Mouse (Mus musculus) heart, embryonic 12.5 days (tissue): ENCODE measurements around the gene Kremen1. TPM values are rescaled to one million over a fixed set of nuclear protein-coding genes. Genes with fewer than 3 reads are reported as not detected.
A peak's percentile ranks its signal among the peaks of the same experiment; 100 is the strongest.

ENCODE experiments used
- ATAC-seq: fragments of 200-750 bp; cut with Nextera tagmentation; 2 replicates; pipeline ENCODE4 v1.8.0; 2017; ENCODE audit warnings: moderate TSS enrichment, moderate library complexity; ENCODE audit not compliant: insufficient number of reproducible peaks, low FRiP score
- H3K27ac ChIP-seq: fragments of 300-500 bp; sonication (generic); 2 replicates; pipeline ENCODE4 v1.5.1; 2016; ENCODE audit warnings: mild to moderate bottlenecking, moderate library complexity; ENCODE audit not compliant: poor library complexity, severe bottlenecking
- H3K27me3 ChIP-seq: fragments of 300-500 bp; sonication (generic); replicated peaks from 2 replicates; pipeline ENCODE4 v1.6.1; 2016; ENCODE audit warnings: mild to moderate bottlenecking, moderate library complexity
- H3K36me3 ChIP-seq: fragments of 300-500 bp; sonication (generic); 2 replicates; pipeline ENCODE4 v1.6.1; 2016; ENCODE audit warnings: mild to moderate bottlenecking, moderate library complexity
- H3K4me1 ChIP-seq: fragments of 300-500 bp; sonication (generic); replicated peaks from 2 replicates; pipeline ENCODE4 v1.6.1; 2016; ENCODE audit warnings: mild to moderate bottlenecking
- H3K4me2 ChIP-seq: fragments of 300-500 bp; sonication (generic); 2 replicates; pipeline ENCODE4 v1.6.1; 2016; ENCODE audit warnings: mild to moderate bottlenecking, moderate library complexity
- H3K4me3 ChIP-seq: fragments of 300-500 bp; sonication (generic); 2 replicates; pipeline ENCODE4 v1.5.1; 2016; ENCODE audit warnings: mild to moderate bottlenecking
- H3K9ac ChIP-seq: fragments of 300-500 bp; sonication (generic); 2 replicates; pipeline ENCODE4 v1.6.1; 2016; ENCODE audit warnings: mild to moderate bottlenecking, moderate library complexity
- H3K9me3 ChIP-seq: fragments of 300-500 bp; sonication (generic); replicated peaks from 2 replicates; pipeline ENCODE4 v1.6.1; 2016; ENCODE audit warnings: mild to moderate bottlenecking, moderate library complexity
- WGBS: fragments of 180-500 bp; shearing (Covaris S2); methylation state at CpG from one replicate; pipeline ENCODE4 v1.1.7; 2016; 5-methylcytosine and 5-hydroxymethylcytosine counted together
- polyA plus RNA-seq: library from polyadenylated mRNA; unstranded; fragments of >200 nt; fragmentation: Nextera tagmentation; extraction: Ambion mirVana; gene quantifications from 2 replicates; pipeline ENCODE4 v1.2.1, GENCODE M21; 2016

Gene Kremen1
- polyA plus RNA-seq, 1 experiment from 2014 or later = 40.1 TPM

DNA sequence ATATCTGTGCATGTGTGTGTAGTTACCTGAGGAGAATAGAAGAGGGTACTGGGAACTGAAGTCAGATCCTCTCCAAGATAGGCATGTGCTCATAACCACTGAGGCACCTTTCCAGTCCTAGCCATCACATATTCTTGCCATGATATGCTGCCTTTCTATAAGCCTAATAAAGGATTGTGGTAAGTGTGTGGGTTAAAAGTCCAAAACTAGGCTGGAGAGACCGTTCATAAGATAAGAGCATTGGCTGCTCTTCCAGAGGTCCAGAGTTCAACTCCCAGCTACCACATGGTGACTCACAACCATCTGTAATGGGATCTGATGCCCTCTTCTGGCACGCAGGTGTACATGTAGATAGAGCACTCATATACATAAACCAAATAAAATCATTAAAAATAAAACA is 22.6 kb upstream of the Kremen1 start:
- H3K4me3 ChIP-seq = no peak overlapping the region
- no peak overlapping the region for H3K9ac ChIP-seq
- no peaks in the 10 kb centered on the region for H3K9me3 ChIP-seq
- ATAC-seq = no peak
- peaks cover 63% of the 10 kb centered on the region for H3K36me3 ChIP-seq
- WGBS = 88% methylated on average over 2 of the region's 2 CpGs
- H3K27me3 ChIP-seq = no peaks in the 10 kb centered on the region
- H3K27ac ChIP-seq = no peak overlapping the region
- no peaks in the 10 kb centered on the region for H3K4me1 ChIP-seq
- no peak overlapping the region for H3K4me2 ChIP-seq

- H3K4me1 ChIP-seq = no peaks in the 10 kb centered on the region
- H3K4me2 ChIP-seq = no peak overlapping the region
- H3K9ac ChIP-seq = no peak overlapping the region
- H3K4me3 ChIP-seq = no peak overlapping the region
- no peaks in the 10 kb centered on the region for H3K9me3 ChIP-seq
- peaks cover 48% of the 10 kb centered on the region for H3K36me3 ChIP-seq
- H3K27ac ChIP-seq = no peak overlapping the region
- ATAC-seq = no peak
- no peaks in the 10 kb centered on the region for H3K27me3 ChIP-seq
- 94% methylated on average over 7 of the region's 7 CpGs for WGBS
Observed at GRCm38 (mm10) chr11:5280932-5281331, 19.6 kb upstream of the Kremen1 start.

DNA sequence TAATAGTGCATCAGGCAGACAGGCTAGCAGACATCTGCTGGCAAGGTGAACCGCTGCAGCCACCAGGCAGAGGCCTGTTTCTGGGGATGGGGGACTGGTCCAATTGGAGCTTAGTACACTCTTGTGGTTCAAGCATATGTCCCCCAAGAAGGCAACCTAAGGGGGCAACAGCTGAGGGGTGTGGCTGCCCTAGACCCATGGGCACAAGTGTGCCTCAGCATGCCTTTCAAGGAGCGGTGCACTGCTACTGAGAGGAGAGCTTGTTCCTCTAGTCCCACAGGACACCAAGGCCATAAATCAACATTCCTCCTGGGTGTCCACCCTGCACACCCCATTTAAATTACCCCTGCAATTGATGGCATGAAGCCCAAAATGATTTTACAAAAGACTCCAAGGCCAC is 17.1 kb upstream of the Kremen1 start:
- no peak overlapping the region for H3K9ac ChIP-seq
- no peak overlapping the region for H3K4me3 ChIP-seq
- no peaks in the 10 kb centered on the region for H3K27me3 ChIP-seq
- H3K36me3 ChIP-seq = peaks cover 33% of the 10 kb centered on the region
- WGBS = 90% methylated on average over 2 of the region's 2 CpGs
- H3K27ac ChIP-seq = no peak overlapping the region
- no peaks in the 10 kb centered on the region for H3K9me3 ChIP-seq
- no peak overlapping the region for H3K4me2 ChIP-seq
- no peaks in the 10 kb centered on the region for H3K4me1 ChIP-seq
- no peak for ATAC-seq

DNA sequence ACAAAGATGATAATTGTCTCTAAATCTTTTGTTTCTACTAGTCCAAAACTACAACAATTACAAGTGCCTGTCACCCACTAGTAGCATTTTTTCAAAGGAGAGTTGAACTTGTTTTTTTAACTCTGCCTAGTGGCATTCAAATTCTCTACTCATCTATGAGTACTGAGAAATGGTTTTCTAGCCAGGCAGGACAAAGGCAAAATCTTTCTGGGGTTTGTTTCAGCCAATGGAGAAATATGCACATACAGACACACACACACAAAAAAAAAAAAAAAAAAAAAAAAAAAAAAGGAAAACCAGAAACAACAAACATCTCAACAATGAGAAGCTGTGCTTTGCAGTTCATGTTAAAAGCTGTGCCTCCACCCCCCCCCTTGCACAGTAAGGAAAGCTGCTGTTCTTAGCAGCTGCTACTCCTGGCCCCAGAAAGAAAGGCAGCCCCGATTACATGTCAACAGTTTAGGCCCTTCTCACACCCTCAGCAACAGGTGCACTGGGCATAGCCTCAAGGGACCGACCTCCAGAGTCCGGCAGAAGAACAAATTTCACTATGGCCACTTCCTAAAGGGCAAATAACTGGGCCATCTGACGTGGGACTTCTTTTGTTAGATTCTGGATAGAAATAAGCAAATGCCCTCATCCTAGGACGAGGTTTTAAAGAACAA is 16.1 kb upstream of the Kremen1 start:
- H3K36me3 ChIP-seq = peaks cover 23% of the 10 kb centered on the region
- no peak overlapping the region for H3K4me3 ChIP-seq
- H3K4me1 ChIP-seq = peaks cover 4% of the 10 kb centered on the region
- ATAC-seq = no peak
- no peaks in the 10 kb centered on the region for H3K27me3 ChIP-seq
- H3K9ac ChIP-seq = no peak overlapping the region
- no peak overlapping the region for H3K27ac ChIP-seq
- no peak overlapping the region for H3K4me2 ChIP-seq
- 71% methylated on average over 5 of the region's 5 CpGs for WGBS
- no peaks in the 10 kb centered on the region for H3K9me3 ChIP-seq

DNA sequence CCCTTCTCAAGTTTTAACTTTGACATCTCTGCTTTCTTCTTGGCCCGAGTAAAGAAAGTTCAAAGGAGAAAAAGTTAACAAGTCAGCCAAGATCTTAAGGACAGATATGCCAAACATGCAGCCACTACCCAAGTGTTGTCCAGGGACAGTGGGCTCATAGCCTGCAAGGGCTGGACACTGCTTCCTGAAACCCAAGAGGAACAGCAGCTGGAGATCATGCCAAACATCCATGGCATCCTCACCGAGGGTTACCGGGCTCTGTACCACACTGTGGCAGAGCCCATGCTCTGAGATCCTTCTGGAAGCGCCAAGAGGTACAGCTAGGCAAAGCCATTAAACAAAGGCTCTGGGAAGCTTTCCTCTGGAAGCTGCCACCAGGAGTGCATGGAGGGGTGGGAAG is 13.9 kb upstream of the Kremen1 start:
- Histone ChIP-seq H3K9me3 (no peaks in the 10 kb centered on the region), H3K27me3 (no peaks in the 10 kb centered on the region), H3K4me1 (peaks cover 19% of the 10 kb centered on the region), H3K4me3 (no peak overlapping the region), H3K27ac (no peak overlapping the region), H3K9ac (no peak overlapping the region), H3K4me2 (no peak overlapping the region), H3K36me3 (peaks cover 4% of the 10 kb centered on the region; the same call in 1 of the 2 replicates)
- no peak for ATAC-seq
- 76% methylated on average over 4 of the region's 4 CpGs for WGBS

- no peaks in the 10 kb centered on the region for H3K36me3 ChIP-seq
- ATAC-seq = no peak
- no peak overlapping the region for H3K27ac ChIP-seq
- no peaks in the 10 kb centered on the region for H3K9me3 ChIP-seq
- H3K4me1 ChIP-seq = peaks cover 19% of the 10 kb centered on the region
- WGBS = 80% methylated on average over 9 of the region's 9 CpGs
- H3K4me3 ChIP-seq = no peak overlapping the region
- H3K9ac ChIP-seq = no peak overlapping the region
- no peaks in the 10 kb centered on the region for H3K27me3 ChIP-seq
- H3K4me2 ChIP-seq = no peak overlapping the region
Observed at GRCm38 (mm10) chr11:5272536-5273234, 11.3 kb upstream of the Kremen1 start.

- Histone ChIP-seq H3K4me1 (peaks cover 19% of the 10 kb centered on the region), H3K9ac (no peak overlapping the region), H3K27me3 (no peaks in the 10 kb centered on the region), H3K9me3 (no peaks in the 10 kb centered on the region), H3K27ac (no peak overlapping the region), H3K4me3 (no peak overlapping the region), H3K4me2 (no peak overlapping the region), H3K36me3 (no peaks in the 10 kb centered on the region)
- ATAC-seq = no peak
- WGBS = 67% methylated on average over 4 of the region's 4 CpGs
Observed at GRCm38 (mm10) chr11:5272066-5272360, 10.7 kb upstream of the Kremen1 start.

GRCm38 (mm10) chr11:5271274-5272065 is 10.1 kb upstream of the Kremen1 start:
- H3K4me2 ChIP-seq = no peak overlapping the region
- H3K9me3 ChIP-seq = no peaks in the 10 kb centered on the region
- 57% methylated on average over 9 of the region's 9 CpGs for WGBS
- H3K4me1 ChIP-seq = peaks cover 22% of the 10 kb centered on the region
- H3K36me3 ChIP-seq = no peaks in the 10 kb centered on the region
- no peaks in the 10 kb centered on the region for H3K27me3 ChIP-seq
- ATAC-seq = no peak
- H3K9ac ChIP-seq = no peak overlapping the region
- H3K4me3 ChIP-seq = no peak overlapping the region
- H3K27ac ChIP-seq = no peak overlapping the region

DNA sequence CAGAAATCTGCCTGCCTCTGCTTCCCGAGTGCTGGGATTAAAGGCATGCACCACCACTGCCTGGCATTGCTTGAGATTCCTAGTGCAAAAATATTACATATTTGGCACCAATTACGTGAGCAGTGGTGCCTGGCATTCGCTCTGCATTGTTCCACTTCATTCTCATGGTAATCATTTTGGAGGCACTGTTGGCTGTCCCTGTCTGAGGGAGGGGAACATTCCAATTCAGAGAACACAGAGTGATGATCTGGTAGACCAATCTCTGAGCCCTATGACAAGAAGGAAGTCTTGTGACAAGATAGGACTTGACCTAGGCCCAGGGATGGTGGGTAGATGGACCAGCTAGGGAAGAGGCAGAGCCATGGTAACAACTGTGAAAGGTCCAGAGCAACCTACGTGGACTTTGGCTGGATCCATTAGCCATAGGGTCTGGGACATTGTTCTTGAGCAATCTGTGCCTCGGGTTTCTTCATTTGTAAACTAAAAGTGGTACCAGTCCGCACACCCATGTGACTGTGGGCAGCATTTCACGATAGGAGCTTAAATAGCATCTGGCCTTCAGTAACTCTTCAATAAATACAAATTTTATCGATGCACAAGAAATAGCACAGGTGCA is 8.6 kb upstream of the Kremen1 start:
- H3K27ac ChIP-seq = no peak overlapping the region
- H3K27me3 ChIP-seq = no peaks in the 10 kb centered on the region
- no peak for ATAC-seq
- peaks cover 33% of the 10 kb centered on the region for H3K4me1 ChIP-seq
- H3K9me3 ChIP-seq = no peaks in the 10 kb centered on the region
- H3K36me3 ChIP-seq = no peaks in the 10 kb centered on the region
- H3K9ac ChIP-seq = no peak overlapping the region
- no peak overlapping the region for H3K4me3 ChIP-seq
- WGBS = 82% methylated on average over 8 of the region's 8 CpGs
- no peak overlapping the region for H3K4me2 ChIP-seq

DNA sequence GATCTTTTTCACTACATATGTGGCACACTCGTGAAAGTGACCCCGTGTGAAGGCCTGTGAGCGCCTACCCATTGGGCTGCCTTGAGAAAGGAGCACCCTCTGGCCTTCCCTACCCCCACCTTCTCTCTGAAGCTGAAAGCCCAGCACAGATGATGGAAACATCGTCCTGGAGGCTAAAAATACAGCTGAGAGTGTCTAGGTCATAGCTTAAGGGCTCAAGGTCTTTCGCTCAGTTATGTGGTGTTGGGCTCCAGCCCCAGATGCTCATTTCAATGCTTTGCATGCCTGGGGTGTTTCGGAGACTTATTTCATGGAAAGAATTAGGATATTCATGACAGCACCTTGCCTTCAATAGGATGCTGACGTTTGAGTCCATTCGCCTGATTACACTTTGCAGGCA is 4.4 kb upstream of the Kremen1 start:
- no peaks in the 10 kb centered on the region for H3K27me3 ChIP-seq
- 0 out of 2 replicates have a peak, but pooled peaks have one; percentile 10 for ATAC-seq
- H3K9me3 ChIP-seq = no peaks in the 10 kb centered on the region
- peak overlapping the region; percentile 93 for H3K27ac ChIP-seq
- no peak overlapping the region for H3K4me2 ChIP-seq
- no peaks in the 10 kb centered on the region for H3K36me3 ChIP-seq
- H3K9ac ChIP-seq = no peak overlapping the region
- no peak overlapping the region for H3K4me3 ChIP-seq
- 48% methylated on average over 8 of the region's 8 CpGs for WGBS
- peaks cover 37% of the 10 kb centered on the region for H3K4me1 ChIP-seq

DNA sequence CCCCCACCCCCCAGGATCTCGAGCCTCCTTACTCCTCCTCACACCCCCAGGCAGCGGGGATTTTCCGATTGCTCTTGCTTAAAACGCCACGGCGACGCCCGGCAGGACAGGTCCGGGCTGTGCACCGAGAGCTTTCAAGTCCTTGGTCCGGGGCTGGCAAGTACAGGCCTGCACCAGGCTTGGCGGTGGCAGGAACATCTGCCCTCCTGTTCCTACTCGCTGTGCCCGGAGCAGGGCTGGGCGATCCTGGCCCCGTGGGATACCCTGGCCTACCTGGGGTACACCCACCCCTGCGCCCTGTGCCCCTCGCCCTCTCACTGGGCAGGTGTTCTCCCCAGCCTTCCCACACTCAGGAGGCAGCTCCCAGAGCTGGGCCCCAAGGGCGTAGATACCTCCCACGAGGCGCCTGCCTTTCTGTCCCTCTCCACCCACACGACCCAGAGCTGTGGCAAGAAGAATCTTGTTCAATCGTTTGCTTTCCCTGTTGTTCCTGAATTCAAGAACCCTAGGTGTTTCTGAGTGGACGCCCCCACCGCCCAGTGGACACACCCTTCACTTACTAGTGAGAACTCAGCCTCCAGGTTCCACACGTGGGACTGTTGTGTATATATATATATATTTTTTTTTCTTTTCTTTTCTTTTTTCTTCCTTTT is 1.8 kb upstream of the Kremen1 start:
- Histone ChIP-seq H3K36me3 (no peaks in the 10 kb centered on the region), H3K4me2 (no peak overlapping the region), H3K9me3 (no peaks in the 10 kb centered on the region), H3K27me3 (no peaks in the 10 kb centered on the region), H3K9ac (no peak overlapping the region), H3K27ac (no peak overlapping the region), H3K4me1 (peaks cover 49% of the 10 kb centered on the region), H3K4me3 (no peak overlapping the region)
- no peak for ATAC-seq
- WGBS = 56% methylated on average over 26 of the region's 26 CpGs
